ENCODE assay signal across 8 mouse cellular contexts in genomic region chr8:111889931-111890910, GRCm38 (mm10). TPM values are rescaled to one million over a fixed set of nuclear protein-coding genes. Genes with fewer than 3 reads are reported as not detected.
A peak's percentile ranks its signal among the peaks of the same experiment; 100 is the strongest.
DNase-seq lines count a peak whose midpoint lies in the region; ATAC-seq and TF ChIP-seq lines count a peak whose summit lies in the region.

No protein-coding gene starts in this region.

- H3K4me2 ChIP-seq in liver, embryonic 12.5 days: peak overlapping the region; percentile 25
- H3K4me2 ChIP-seq in liver, postnatal 0 days (ENCODE audit: low read depth, low read length): no peak overlapping the region
- H3K4me2 ChIP-seq in hindbrain, postnatal 0 days (ENCODE audit: low read depth, low read length): peak overlapping the region; percentile 68
- peak overlapping the region; percentile 48 for H3K4me2 ChIP-seq in neural tube, embryonic 14.5 days (ENCODE audit: low read depth, low read length)

- H3K9me3 ChIP-seq in liver, embryonic 12.5 days (replicated peaks): 0 out of 2 replicates have a peak, but pooled peaks cover 3% of the 10 kb centered on the region
- H3K9me3 ChIP-seq in liver, postnatal 0 days (ENCODE audit: low read length): no peaks in the 10 kb centered on the region
- no peaks in the 10 kb centered on the region for H3K9me3 ChIP-seq in hindbrain, postnatal 0 days (ENCODE audit: low read length)
- no peaks in the 10 kb centered on the region for H3K9me3 ChIP-seq in neural tube, embryonic 14.5 days (ENCODE audit: control insufficient read depth, low read length)

- TF ChIP-seq CTCF in liver, postnatal 0 days (IDR thresholded peaks at IDR 0.05; ENCODE audit: low read depth): no peak
- TF ChIP-seq CTCF in hindbrain, postnatal 0 days (IDR thresholded peaks at IDR 0.05; ENCODE audit: low read depth): no peak

- peaks cover 55% of the 10 kb centered on the region for H3K27me3 ChIP-seq in liver, embryonic 12.5 days (replicated peaks)
- peaks cover 35% of the 10 kb centered on the region for H3K27me3 ChIP-seq in liver, postnatal 0 days (ENCODE audit: insufficient read depth, low read length)
- no peaks in the 10 kb centered on the region; the same call in none of the 2 replicates for H3K27me3 ChIP-seq in hindbrain, postnatal 0 days (ENCODE audit: insufficient read depth, low read length)
- peaks cover 26% of the 10 kb centered on the region for H3K27me3 ChIP-seq in neural tube, embryonic 14.5 days (ENCODE audit: control insufficient read depth, insufficient read depth, low read length)

- no peaks in the 10 kb centered on the region for H3K36me3 ChIP-seq in liver, embryonic 12.5 days
- no peaks in the 10 kb centered on the region for H3K36me3 ChIP-seq in liver, postnatal 0 days (replicated peaks; ENCODE audit: insufficient read depth, low read length)
- H3K36me3 ChIP-seq in hindbrain, postnatal 0 days (ENCODE audit: insufficient read depth, low read length): no peaks in the 10 kb centered on the region
- H3K36me3 ChIP-seq in neural tube, embryonic 14.5 days (ENCODE audit: control insufficient read depth, insufficient read depth, low read length): no peaks in the 10 kb centered on the region

- no peak for TF ChIP-seq EP300 in liver, postnatal 0 days (IDR thresholded peaks at IDR 0.05; ENCODE audit: low read depth)

- no peak overlapping the region for H3K9ac ChIP-seq in liver, embryonic 12.5 days
- H3K9ac ChIP-seq in liver, postnatal 0 days (replicated peaks): no peak overlapping the region
- H3K9ac ChIP-seq in hindbrain, postnatal 0 days (replicated peaks; ENCODE audit: low read length): no peak overlapping the region; the same call in 1 of the 2 replicates
- no peak overlapping the region for H3K9ac ChIP-seq in neural tube, embryonic 14.5 days (replicated peaks; ENCODE audit: low read depth, low read length)

- WGBS in liver, embryonic 12.5 days (ENCODE audit: insufficient replicate concordance): 13% methylated on average over 86 of the region's 86 CpGs
- 15% methylated on average over 86 of the region's 86 CpGs for WGBS in liver, postnatal 0 days (ENCODE audit: insufficient replicate concordance)
- 10% methylated on average over 85 of the region's 86 CpGs for WGBS in hindbrain, postnatal 0 days
- WGBS in neural tube, embryonic 14.5 days: 11% methylated on average over 86 of the region's 86 CpGs

- peaks cover 21% of the 10 kb centered on the region for H3K4me1 ChIP-seq in liver, embryonic 12.5 days
- H3K4me1 ChIP-seq in liver, postnatal 0 days (ENCODE audit: insufficient read depth): no peaks in the 10 kb centered on the region
- peaks cover 6% of the 10 kb centered on the region; the same call in 1 of the 2 replicates for H3K4me1 ChIP-seq in hindbrain, postnatal 0 days (ENCODE audit: insufficient read depth, low read length)
- H3K4me1 ChIP-seq in neural tube, embryonic 14.5 days (ENCODE audit: control insufficient read depth, insufficient read depth, low read length): no peaks in the 10 kb centered on the region

- no peak for DNase-seq in liver, postnatal 0 days
- DNase-seq in cerebellum, postnatal 36 days: peak; percentile 45 to 53
- peak; percentile 40 for DNase-seq in hindbrain, postnatal 0 days (ENCODE audit: low spot score)
- DNase-seq in spleen, postnatal 10 days (ENCODE audit: low spot score in 2 of 2): no peak
- DNase-seq in kidney, postnatal 14 days: no peak
- DNase-seq in lung, postnatal 10 days: no peak

- no peak for ATAC-seq in liver, embryonic 12.5 days
- no peak for ATAC-seq in liver, postnatal 0 days
- peak; percentile 45; the same call in 1 of the 2 replicates for ATAC-seq in hindbrain, postnatal 0 days
- ATAC-seq in neural tube, embryonic 14.5 days (ENCODE audit: low read depth): peak; percentile 34; the same call in 1 of the 2 replicates

- H3K27ac ChIP-seq in liver, embryonic 12.5 days: no peak overlapping the region
- H3K27ac ChIP-seq in liver, postnatal 0 days (ENCODE audit: low read depth): no peak overlapping the region
- H3K27ac ChIP-seq in hindbrain, postnatal 0 days: no peak overlapping the region
- H3K27ac ChIP-seq in neural tube, embryonic 14.5 days (ENCODE audit: low read depth, low read length): no peak overlapping the region

- 0 out of 2 replicates have a peak overlapping the region, but pooled peaks have one; percentile 7 for H3K4me3 ChIP-seq in liver, embryonic 12.5 days
- no peak overlapping the region for H3K4me3 ChIP-seq in liver, postnatal 0 days (ENCODE audit: low read depth, low read length)
- H3K4me3 ChIP-seq in hindbrain, postnatal 0 days (ENCODE audit: low read length): peak overlapping the region; percentile 37
- peak overlapping the region; percentile 21; the same call in 1 of the 2 replicates for H3K4me3 ChIP-seq in neural tube, embryonic 14.5 days (ENCODE audit: low read depth, low read length)

RNA-seq across cellular contexts. Expression of gene Tmem170, which starts 13.7 kb away (rescaled TPM):
- 5.6 and 6.0 TPM in 2 replicates for polyA plus RNA-seq in liver, embryonic 12.5 days (2016; fragmentation: Nextera tagmentation; extraction: Ambion mirVana)
- 4.9 TPM in 2 replicates for polyA plus RNA-seq in liver, postnatal 0 days (2015; fragmentation: Nextera tagmentation; extraction: Ambion mirVana)
- 3.2 and 3.5 TPM in 2 replicates for total RNA-seq in hindbrain, postnatal 0 days (2014; rRNA removed)
- polyA plus RNA-seq in hindbrain, postnatal 0 days (2015; fragmentation: Nextera tagmentation; extraction: Ambion mirVana): 2.3 and 3.0 TPM in 2 replicates
- 3.8 and 4.6 TPM in 2 replicates for polyA plus RNA-seq in neural tube, embryonic 14.5 days (2014; fragmentation: Nextera tagmentation; extraction: Ambion mirVana)

RNA-seq across cellular contexts. Expression of gene Chst5, which starts 20.0 kb away (rescaled TPM):
- 0.05 TPM in 1 of 2 replicates, not detected in the other for polyA plus RNA-seq in liver, embryonic 12.5 days (2016; fragmentation: Nextera tagmentation; extraction: Ambion mirVana)
- not detected in 2 replicates for polyA plus RNA-seq in liver, postnatal 0 days (2015; fragmentation: Nextera tagmentation; extraction: Ambion mirVana)
- total RNA-seq in hindbrain, postnatal 0 days (2014; rRNA removed): 2.4 and 4.2 TPM in 2 replicates
- polyA plus RNA-seq in hindbrain, postnatal 0 days (2015; fragmentation: Nextera tagmentation; extraction: Ambion mirVana): 3.2 and 3.8 TPM in 2 replicates
- 2.7 and 3.2 TPM in 2 replicates for polyA plus RNA-seq in neural tube, embryonic 14.5 days (2014; fragmentation: Nextera tagmentation; extraction: Ambion mirVana)

RNA-seq across cellular contexts. Expression of gene Cfdp1, which starts 36.1 kb away (rescaled TPM):
- 128 and 132 TPM in 2 replicates for polyA plus RNA-seq in liver, embryonic 12.5 days (2016; fragmentation: Nextera tagmentation; extraction: Ambion mirVana)
- 48.9 and 51.3 TPM in 2 replicates for polyA plus RNA-seq in liver, postnatal 0 days (2015; fragmentation: Nextera tagmentation; extraction: Ambion mirVana)
- 24.9 and 26.5 TPM in 2 replicates for total RNA-seq in hindbrain, postnatal 0 days (2014; rRNA removed)
- 170 and 180 TPM in 2 replicates for polyA plus RNA-seq in hindbrain, postnatal 0 days (2015; fragmentation: Nextera tagmentation; extraction: Ambion mirVana)
- polyA plus RNA-seq in neural tube, embryonic 14.5 days (2014; fragmentation: Nextera tagmentation; extraction: Ambion mirVana): 177 and 178 TPM in 2 replicates

RNA-seq across cellular contexts. Expression of gene Tmem231, which starts 43.5 kb away (rescaled TPM):
- 3.0 and 3.6 TPM in 2 replicates for polyA plus RNA-seq in liver, embryonic 12.5 days (2016; fragmentation: Nextera tagmentation; extraction: Ambion mirVana)
- 0.56 and 1.0 TPM in 2 replicates for polyA plus RNA-seq in liver, postnatal 0 days (2015; fragmentation: Nextera tagmentation; extraction: Ambion mirVana)
- 15.5 and 16.7 TPM in 2 replicates for total RNA-seq in hindbrain, postnatal 0 days (2014; rRNA removed)
- polyA plus RNA-seq in hindbrain, postnatal 0 days (2015; fragmentation: Nextera tagmentation; extraction: Ambion mirVana): 14.4 and 14.6 TPM in 2 replicates
- 14.8 and 15.6 TPM in 2 replicates for polyA plus RNA-seq in neural tube, embryonic 14.5 days (2014; fragmentation: Nextera tagmentation; extraction: Ambion mirVana)

RNA-seq across cellular contexts. Expression of gene Gabarapl2, which starts 50.3 kb away (rescaled TPM):
- polyA plus RNA-seq in liver, embryonic 12.5 days (2016; fragmentation: Nextera tagmentation; extraction: Ambion mirVana): 147 and 157 TPM in 2 replicates
- polyA plus RNA-seq in liver, postnatal 0 days (2015; fragmentation: Nextera tagmentation; extraction: Ambion mirVana): 162 and 173 TPM in 2 replicates
- 86.2 and 99.4 TPM in 2 replicates for total RNA-seq in hindbrain, postnatal 0 days (2014; rRNA removed)
- polyA plus RNA-seq in hindbrain, postnatal 0 days (2015; fragmentation: Nextera tagmentation; extraction: Ambion mirVana): 461 and 465 TPM in 2 replicates
- 486 and 487 TPM in 2 replicates for polyA plus RNA-seq in neural tube, embryonic 14.5 days (2014; fragmentation: Nextera tagmentation; extraction: Ambion mirVana)

Comparison
In these comparisons a context has a peak if more than half of its experiments do, and no peak if none do; other contexts are left out.
1. ATAC-seq: peak in hindbrain, postnatal 0 days (single experiment) and neural tube, embryonic 14.5 days (single experiment); none in liver, embryonic 12.5 days (single experiment) and liver, postnatal 0 days (single experiment).
2. DNase-seq: peak in cerebellum, postnatal 36 days (2 of 2) and hindbrain, postnatal 0 days (single experiment); none in liver, postnatal 0 days (single experiment), spleen, postnatal 10 days (0 of 2), kidney, postnatal 14 days (single experiment) and lung, postnatal 10 days (single experiment).